Mouse (Mus musculus) erythroblast, embryonic 14.5 days (primary cell): Measurements from ENCODE around the gene Ppp1r14c.

Experiments
- GATA1 ChIP-seq: IDR thresholded peaks from 2 replicates; pipeline ENCODE4 v1.6.1; 2012; ENCODE audit warnings: low read length, inconsistent platforms, mixed read lengths
- TAL1 ChIP-seq: IDR thresholded peaks from 3 replicates; pipeline ENCODE4 v1.6.1; 2012; ENCODE audit warnings: low read length, inconsistent platforms, mixed read lengths

DNA sequence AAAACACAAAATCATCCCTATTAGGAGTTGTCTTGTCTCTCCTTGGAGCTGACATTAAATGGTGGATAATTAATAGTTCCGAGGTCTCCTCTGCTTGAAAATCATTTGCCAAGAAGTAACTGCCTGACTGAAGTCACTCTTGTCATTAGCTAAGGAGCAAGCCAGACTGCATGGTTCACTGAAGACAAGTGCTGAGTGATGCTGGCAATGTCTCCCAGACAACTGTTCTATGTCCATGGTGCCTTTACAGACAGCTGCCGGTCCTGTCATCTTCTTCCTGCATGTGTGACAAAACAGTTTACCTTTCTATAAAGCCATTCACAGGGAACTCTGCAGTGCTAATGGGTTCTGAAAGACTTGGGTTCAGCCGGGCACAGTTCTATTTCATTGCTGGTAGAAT, 124.2 kb downstream of the Ppp1r14c start:
- TF ChIP-seq TAL1 (no peak), GATA1 (no peak)
